Mouse (Mus musculus): Measurements from ENCODE around the gene Foxf1.
A peak's percentile ranks its signal among the peaks of the same experiment; 100 is the strongest.

The Foxf1 gene

GRCm38 (mm10) chr8:121082218-121083092, 1.7 kb upstream of the Foxf1 start:
- DNase-seq: no peak

GRCm38 (mm10) chr8:121083093-121083935, 872 bp upstream of the Foxf1 start:
- DNase-seq: no peak

GRCm38 (mm10) chr8:121083936-121084209, 313 bp upstream of the Foxf1 start:
- no peak for DNase-seq

GRCm38 (mm10) chr8:121085011-121085410, 825 bp downstream of the Foxf1 start:
- DNase-seq: no peak

- no peak for DNase-seq
Observed at GRCm38 (mm10) chr8:121085561-121085960, 1.4 kb downstream of the Foxf1 start.

GRCm38 (mm10) chr8:121086004-121086900, 2.1 kb downstream of the Foxf1 start:
- no peak for DNase-seq

GRCm38 (mm10) chr8:121088281-121088680, 4.1 kb downstream of the Foxf1 start:
- DNase-seq: no peak

- DNase-seq: no peak
Observed at GRCm38 (mm10) chr8:121088871-121089630, 4.9 kb downstream of the Foxf1 start.

GRCm38 (mm10) chr8:121089631-121090380, 5.6 kb downstream of the Foxf1 start:
- no peak for DNase-seq

- no peak for DNase-seq
Observed at GRCm38 (mm10) chr8:121090716-121091115, 6.5 kb downstream of the Foxf1 start.

GRCm38 (mm10) chr8:121092141-121092540, 8.0 kb downstream of the Foxf1 start:
- DNase-seq: no peak

- DNase-seq: peak; percentile 71
Observed at GRCm38 (mm10) chr8:121092627-121093026, 8.4 kb downstream of the Foxf1 start.

- DNase-seq: no peak
Observed at GRCm38 (mm10) chr8:121093496-121093895, 9.3 kb downstream of the Foxf1 start.

GRCm38 (mm10) chr8:121104049-121104818, 20.0 kb downstream of the Foxf1 start:
- DNase-seq: peak; percentile 72

GRCm38 (mm10) chr8:121107668-121108656, 23.8 kb downstream of the Foxf1 start, which contains the start of gene Mthfsd:
Gene Mthfsd (minus strand): TSS chr8:121108392.
- DNase-seq: peak; percentile 99

- no peak for DNase-seq
Observed at GRCm38 (mm10) chr8:121108657-121109056, 24.5 kb downstream of the Foxf1 start.

GRCm38 (mm10) chr8:121111145-121111907, 27.1 kb downstream of the Foxf1 start:
- no peak for DNase-seq

GRCm38 (mm10) chr8:121113261-121113660, 29.1 kb downstream of the Foxf1 start:
- DNase-seq: peak; percentile 98
